Comparison of ENCODE assay signal across 16 mouse cellular contexts in genomic region chr8:12323238-12323637, GRCm38 (mm10). TPM values are rescaled to one million over a fixed set of nuclear protein-coding genes. Genes with fewer than 3 reads are reported as not detected.
"Had no signal": no experiment of that assay in that cellular context is flagged by ENCODE, and none has a peak within 500 bp of the region (broad histone marks: within the 10 kb centered on the region; RNA-seq: fewer than 3 reads in every experiment).

No protein-coding gene starts in this region.

- DNase-seq: kidney, postnatal 4 days; liver, embryonic 13.5 days; liver, postnatal 0 days; lung, postnatal 36 days; thymus, postnatal 4 days had no signal

- H3K4me1 ChIP-seq: liver, embryonic 13.5 days had no signal

- H3K4me2 ChIP-seq: limb, embryonic 15.5 days; liver, embryonic 13.5 days; midbrain, embryonic 15.5 days; neural tube, embryonic 12.5 days had no signal

- H3K36me3 ChIP-seq: limb, embryonic 15.5 days; liver, embryonic 13.5 days; midbrain, embryonic 15.5 days; neural tube, embryonic 12.5 days had no signal

- H3K27ac ChIP-seq: kidney, postnatal 0 days; layer of hippocampus, adult 2 months; limb, embryonic 15.5 days; liver, embryonic 13.5 days; midbrain, embryonic 15.5 days; neural tube, embryonic 12.5 days; stomach, postnatal 0 days had no signal

- ATAC-seq: liver, postnatal 0 days; midbrain, embryonic 15.5 days had no signal

- H3K9ac ChIP-seq: limb, embryonic 15.5 days; liver, embryonic 13.5 days; liver, postnatal 0 days; midbrain, embryonic 15.5 days; neural tube, embryonic 12.5 days had no signal

- H3K4me3 ChIP-seq: layer of hippocampus, adult 2 months; limb, embryonic 15.5 days; liver, embryonic 13.5 days; midbrain, embryonic 15.5 days; neural tube, embryonic 12.5 days had no signal

- H3K9me3 ChIP-seq: limb, embryonic 15.5 days; liver, embryonic 13.5 days; midbrain, embryonic 15.5 days; neural tube, embryonic 12.5 days had no signal

RNA-seq across cellular contexts. Expression of gene A230072I06Rik, which starts 44.6 kb away (rescaled TPM):
- total RNA-seq: layer of hippocampus, adult 2 months; left cerebral cortex, adult 18-20 months; left cerebral cortex, postnatal 14 days; megakaryocyte progenitor cell, adult 5-6 weeks had no signal
- polyA plus RNA-seq: kidney, postnatal 0 days; limb, embryonic 11.5 days; limb, embryonic 15.5 days; liver, embryonic 13.5 days; liver, postnatal 0 days; lung, embryonic 16.5 days; neural tube, embryonic 12.5 days; stomach, postnatal 0 days had no signal
